Comparison of ENCODE assay signal across 19 mouse cellular contexts in genomic region chr15:92571244-92571539, GRCm38 (mm10).
DNase-seq lines count a peak whose midpoint lies in the region; ATAC-seq and TF ChIP-seq lines count a peak whose summit lies in the region.
"Had no signal": no experiment of that assay in that cellular context is flagged by ENCODE, and none has a peak within 500 bp of the region (broad histone marks: within the 10 kb centered on the region; RNA-seq: fewer than 3 reads in every experiment).

No protein-coding gene starts in this region.

- no peak for TF ChIP-seq CTCF in midbrain, postnatal 0 days (IDR thresholded peaks at IDR 0.05)

- H3K4me1 ChIP-seq in heart, embryonic 10.5 days, result no peaks in the 10 kb centered on the region
- H3K4me1 ChIP-seq in neural tube, embryonic 13.5 days (replicated peaks), result peaks cover 12% of the 10 kb centered on the region
- H3K4me1 ChIP-seq in hindbrain, embryonic 16.5 days (ENCODE audit: control insufficient read depth, insufficient read depth, low read depth, low read length), result peaks cover 9% of the 10 kb centered on the region
- H3K4me1 ChIP-seq in midbrain, postnatal 0 days (ENCODE audit: insufficient read depth, low read length), result peaks cover 2% of the 10 kb centered on the region; the same call in 1 of the 2 replicates
- H3K4me1 ChIP-seq: heart, embryonic 13.5 days; kidney, embryonic 15.5 days; liver, embryonic 15.5 days had no signal

- H3K27me3 ChIP-seq in heart, embryonic 10.5 days (ENCODE audit: insufficient read depth, poor library complexity, severe bottlenecking), result no peaks in the 10 kb centered on the region
- peaks cover 12% of the 10 kb centered on the region; the same call in 1 of the 2 replicates for H3K27me3 ChIP-seq in neural tube, embryonic 13.5 days
- no peaks in the 10 kb centered on the region for H3K27me3 ChIP-seq in hindbrain, embryonic 16.5 days (replicated peaks; ENCODE audit: control insufficient read depth, insufficient read depth, low read length)
- H3K27me3 ChIP-seq in midbrain, postnatal 0 days (ENCODE audit: insufficient read depth, low read length), result no peaks in the 10 kb centered on the region
- H3K27me3 ChIP-seq: heart, embryonic 13.5 days; kidney, embryonic 15.5 days; liver, embryonic 15.5 days had no signal

- WGBS in heart, embryonic 10.5 days, result 83% methylated on average over 5 of the region's 5 CpGs
- 41% methylated on average over 5 of the region's 5 CpGs for WGBS in neural tube, embryonic 13.5 days
- 39% methylated on average over 5 of the region's 5 CpGs for WGBS in hindbrain, embryonic 16.5 days
- WGBS in midbrain, postnatal 0 days, result 36% methylated on average over 5 of the region's 5 CpGs

- no peaks in the 10 kb centered on the region for H3K9me3 ChIP-seq in heart, embryonic 10.5 days
- no peaks in the 10 kb centered on the region for H3K9me3 ChIP-seq in neural tube, embryonic 13.5 days
- no peaks in the 10 kb centered on the region for H3K9me3 ChIP-seq in hindbrain, embryonic 16.5 days (ENCODE audit: control insufficient read depth, low read length)
- no peaks in the 10 kb centered on the region for H3K9me3 ChIP-seq in midbrain, postnatal 0 days (ENCODE audit: low read length)
- H3K9me3 ChIP-seq: heart, embryonic 13.5 days; kidney, embryonic 15.5 days; liver, embryonic 15.5 days had no signal

- no peak overlapping the region for H3K4me3 ChIP-seq in heart, embryonic 10.5 days
- H3K4me3 ChIP-seq in neural tube, embryonic 13.5 days, result no peak overlapping the region
- no peak overlapping the region for H3K4me3 ChIP-seq in hindbrain, embryonic 16.5 days (ENCODE audit: low read length)
- no peak overlapping the region for H3K4me3 ChIP-seq in midbrain, postnatal 0 days (ENCODE audit: low read depth, low read length)
- H3K4me3 ChIP-seq: erythroblast, embryonic 14.5 days; heart, embryonic 13.5 days; kidney, embryonic 15.5 days; liver, embryonic 15.5 days had no signal

- no peak overlapping the region for H3K27ac ChIP-seq in heart, embryonic 10.5 days
- H3K27ac ChIP-seq in neural tube, embryonic 13.5 days (replicated peaks), result peak overlapping the region; percentile 52
- H3K27ac ChIP-seq in hindbrain, embryonic 16.5 days (ENCODE audit: low read depth, low read length), result 0 out of 2 replicates have a peak overlapping the region, but pooled peaks have one; percentile 19
- H3K27ac ChIP-seq in midbrain, postnatal 0 days (ENCODE audit: low read depth, low read length), result peak overlapping the region; percentile 19; the same call in 1 of the 2 replicates
- H3K27ac ChIP-seq: heart, embryonic 13.5 days; kidney, embryonic 15.5 days; liver, embryonic 15.5 days; macrophage had no signal

- peak; percentile 23; the same call in 1 of the 2 replicates for ATAC-seq in neural tube, embryonic 13.5 days (ENCODE audit: low read depth)
- ATAC-seq in hindbrain, embryonic 16.5 days, result no peak
- no peak for ATAC-seq in midbrain, postnatal 0 days (ENCODE audit: low FRiP score)
- ATAC-seq: intestine, embryonic 16.5 days had no signal

- DNase-seq in heart, embryonic 10.5 days (ENCODE audit: low spot score), result peak; percentile 5
- DNase-seq in heart, adult 9 months (ENCODE audit: low spot score in 2 of 2), result no peak
- DNase-seq in neural tube, embryonic 10.5 days (ENCODE audit: extremely low spot score, low spot score), result no peak
- no peak for DNase-seq in midbrain, postnatal 0 days (ENCODE audit: low spot score)
- no peak for DNase-seq in right cerebral cortex, postnatal 36 days (ENCODE audit: low spot score in 2 of 2)
- no peak for DNase-seq in adrenal gland, adult 18-20 months (ENCODE audit: low spot score in 2 of 2)
- DNase-seq: adrenal gland, adult 2 months; cerebellum, adult 8-10 months; heart, postnatal 4 days; kidney, postnatal 4 days; thymus, postnatal 25 days had no signal

- H3K4me2 ChIP-seq in neural tube, embryonic 13.5 days, result 0 out of 2 replicates have a peak overlapping the region, but pooled peaks have one; percentile 4
- H3K4me2 ChIP-seq in hindbrain, embryonic 16.5 days (ENCODE audit: low read length), result no peak overlapping the region
- H3K4me2 ChIP-seq in midbrain, postnatal 0 days (ENCODE audit: low read depth, low read length, poor library complexity, severe bottlenecking), result no peak overlapping the region
- H3K4me2 ChIP-seq: heart, embryonic 13.5 days; kidney, embryonic 15.5 days; liver, embryonic 15.5 days had no signal

- H3K36me3 ChIP-seq in heart, embryonic 10.5 days, result no peaks in the 10 kb centered on the region
- no peaks in the 10 kb centered on the region for H3K36me3 ChIP-seq in neural tube, embryonic 13.5 days
- no peaks in the 10 kb centered on the region for H3K36me3 ChIP-seq in hindbrain, embryonic 16.5 days (ENCODE audit: control insufficient read depth, insufficient read depth, low read length)
- H3K36me3 ChIP-seq in midbrain, postnatal 0 days (ENCODE audit: insufficient read depth, low read length), result no peaks in the 10 kb centered on the region
- H3K36me3 ChIP-seq: heart, embryonic 13.5 days; kidney, embryonic 15.5 days; liver, embryonic 15.5 days had no signal

- H3K9ac ChIP-seq in neural tube, embryonic 13.5 days, result no peak overlapping the region
- no peak overlapping the region for H3K9ac ChIP-seq in hindbrain, embryonic 16.5 days (ENCODE audit: low read depth, low read length)
- no peak overlapping the region for H3K9ac ChIP-seq in midbrain, postnatal 0 days (replicated peaks; ENCODE audit: low read length, poor library complexity, severe bottlenecking)
- H3K9ac ChIP-seq: heart, embryonic 13.5 days; kidney, embryonic 15.5 days; liver, embryonic 15.5 days had no signal
